Mouse (Mus musculus) neural tube, embryonic 13.5 days (tissue): ENCODE data around the gene Stat3. TPM values are rescaled to one million over a fixed set of nuclear protein-coding genes. Genes with fewer than 3 reads are reported as not detected.

ENCODE experiments used
- ATAC-seq: fragments of 200-750 bp; cut with Nextera tagmentation; 2 replicates; pipeline ENCODE4 v1.8.0; 2017; ENCODE audit warnings: low read depth, mild to moderate bottlenecking, moderate TSS enrichment, moderate library complexity
- H3K27ac ChIP-seq: fragments of 300-500 bp; sonication (generic); replicated peaks from 2 replicates; pipeline ENCODE4 v1.5.1; 2015; ENCODE audit warnings: moderate library complexity, mild to moderate bottlenecking, inconsistent platforms
- H3K27me3 ChIP-seq: fragments of 300-500 bp; sonication (generic); 2 replicates; pipeline ENCODE4 v1.6.1; 2015; ENCODE audit warnings: mild to moderate bottlenecking, inconsistent platforms
- H3K36me3 ChIP-seq: fragments of 300-500 bp; sonication (generic); 2 replicates; pipeline ENCODE4 v1.6.1; 2015; ENCODE audit warnings: mild to moderate bottlenecking, inconsistent platforms
- H3K4me1 ChIP-seq: fragments of 300-500 bp; sonication (generic); replicated peaks from 2 replicates; pipeline ENCODE4 v1.6.1; 2015; ENCODE audit warnings: inconsistent platforms
- H3K4me2 ChIP-seq: fragments of 300-500 bp; sonication (generic); 2 replicates; pipeline ENCODE4 v1.6.1; 2015; ENCODE audit warnings: inconsistent platforms, mild to moderate bottlenecking, moderate library complexity
- H3K4me3 ChIP-seq: fragments of 300-500 bp; sonication (generic); 2 replicates; pipeline ENCODE4 v1.5.1; 2015; ENCODE audit warnings: mild to moderate bottlenecking, inconsistent platforms
- H3K9ac ChIP-seq: fragments of 300-500 bp; sonication (generic); 2 replicates; pipeline ENCODE4 v1.6.1; 2015; ENCODE audit warnings: moderate library complexity, mild to moderate bottlenecking, inconsistent platforms
- H3K9me3 ChIP-seq: fragments of 300-500 bp; sonication (generic); 2 replicates; pipeline ENCODE4 v1.6.1; 2016; ENCODE audit warnings: inconsistent platforms
- WGBS: fragments of 180-500 bp; shearing (Covaris S2); methylation state at CpG from one replicate; pipeline ENCODE4 v1.1.7; 2015; 5-methylcytosine and 5-hydroxymethylcytosine counted together
- polyA plus RNA-seq: library from polyadenylated mRNA; unstranded; fragments of >200 nt; fragmentation: Nextera tagmentation; extraction: Ambion mirVana; gene quantifications from 2 replicates; pipeline ENCODE4 v1.2.1, GENCODE M21; 2015

Gene Stat3
- polyA plus RNA-seq, 1 experiment from 2014 or later: 82.3 TPM

GRCm38 (mm10) chr11:100894146-100894918, 45.0 kb downstream of the Stat3 start:
- no peak for ATAC-seq
- Histone ChIP-seq H3K9me3 (no peaks in the 10 kb centered on the region), H3K4me1 (peaks cover 28% of the 10 kb centered on the region), H3K36me3 (peaks cover 78% of the 10 kb centered on the region), H3K9ac (no peak overlapping the region), H3K4me2 (no peak overlapping the region), H3K27me3 (no peaks in the 10 kb centered on the region), H3K27ac (no peak overlapping the region), H3K4me3 (no peak overlapping the region)
- WGBS: 67% methylated on average over 9 of the region's 9 CpGs

- 13% methylated on average over 9 of the region's 9 CpGs for WGBS
- Histone ChIP-seq H3K4me1 (peaks cover 20% of the 10 kb centered on the region), H3K9ac (no peak overlapping the region), H3K4me3 (no peak overlapping the region), H3K36me3 (peaks cover 82% of the 10 kb centered on the region), H3K4me2 (no peak overlapping the region), H3K9me3 (no peaks in the 10 kb centered on the region), H3K27me3 (no peaks in the 10 kb centered on the region), H3K27ac (no peak overlapping the region)
- peak; percentile 54; the same call in 1 of the 2 replicates for ATAC-seq
Observed at GRCm38 (mm10) chr11:100893482-100893881, 45.9 kb downstream of the Stat3 start.

GRCm38 (mm10) chr11:100892435-100892834, 46.9 kb downstream of the Stat3 start:
- ATAC-seq: no peak
- no peak overlapping the region for H3K4me3 ChIP-seq
- no peak overlapping the region for H3K4me2 ChIP-seq
- H3K9ac ChIP-seq: 0 out of 2 replicates have a peak overlapping the region, but pooled peaks have one; percentile 22
- H3K27me3 ChIP-seq: no peaks in the 10 kb centered on the region
- no peak overlapping the region for H3K27ac ChIP-seq
- 0 out of 2 replicates have a peak, but pooled peaks cover 14% of the 10 kb centered on the region for H3K4me1 ChIP-seq
- WGBS: 82% methylated on average over 5 of the region's 5 CpGs
- H3K9me3 ChIP-seq: no peaks in the 10 kb centered on the region
- H3K36me3 ChIP-seq: peaks cover 82% of the 10 kb centered on the region

GRCm38 (mm10) chr11:100891256-100892123, 47.9 kb downstream of the Stat3 start:
- 0 out of 2 replicates have a peak, but pooled peaks cover 14% of the 10 kb centered on the region for H3K4me1 ChIP-seq
- WGBS: 73% methylated on average over 15 of the region's 15 CpGs
- peaks cover 84% of the 10 kb centered on the region for H3K36me3 ChIP-seq
- no peak overlapping the region for H3K4me3 ChIP-seq
- no peak overlapping the region for H3K27ac ChIP-seq
- no peaks in the 10 kb centered on the region for H3K27me3 ChIP-seq
- 0 out of 2 replicates have a peak overlapping the region, but pooled peaks have one; percentile 26 for H3K9ac ChIP-seq
- H3K4me2 ChIP-seq: no peak overlapping the region
- no peaks in the 10 kb centered on the region for H3K9me3 ChIP-seq
- ATAC-seq: no peak

- Histone ChIP-seq H3K4me2 (no peak overlapping the region), H3K9ac (no peak overlapping the region), H3K27ac (no peak overlapping the region), H3K4me1 (0 out of 2 replicates have a peak, but pooled peaks cover 14% of the 10 kb centered on the region), H3K4me3 (no peak overlapping the region), H3K27me3 (no peaks in the 10 kb centered on the region), H3K36me3 (peaks cover 91% of the 10 kb centered on the region), H3K9me3 (no peaks in the 10 kb centered on the region)
- 87% methylated on average over 6 of the region's 6 CpGs for WGBS
- ATAC-seq: no peak
Observed at GRCm38 (mm10) chr11:100890481-100890880, 48.9 kb downstream of the Stat3 start.

- H3K9me3 ChIP-seq: no peaks in the 10 kb centered on the region
- H3K9ac ChIP-seq: no peak overlapping the region
- no peak overlapping the region for H3K27ac ChIP-seq
- 0 out of 2 replicates have a peak, but pooled peaks cover 9% of the 10 kb centered on the region for H3K4me1 ChIP-seq
- peaks cover 75% of the 10 kb centered on the region for H3K36me3 ChIP-seq
- 64% methylated on average over 10 of the region's 10 CpGs for WGBS
- ATAC-seq: no peak
- H3K27me3 ChIP-seq: no peaks in the 10 kb centered on the region
- no peak overlapping the region for H3K4me3 ChIP-seq
- no peak overlapping the region for H3K4me2 ChIP-seq
Observed at GRCm38 (mm10) chr11:100888348-100888820, 51.0 kb downstream of the Stat3 start.

GRCm38 (mm10) chr11:100887764-100888163, 51.6 kb downstream of the Stat3 start:
- Histone ChIP-seq H3K36me3 (peaks cover 69% of the 10 kb centered on the region), H3K4me3 (no peak overlapping the region), H3K4me1 (0 out of 2 replicates have a peak, but pooled peaks cover 9% of the 10 kb centered on the region), H3K4me2 (no peak overlapping the region), H3K27me3 (no peaks in the 10 kb centered on the region), H3K27ac (no peak overlapping the region), H3K9me3 (no peaks in the 10 kb centered on the region), H3K9ac (no peak overlapping the region)
- no peak for ATAC-seq
- 86% methylated on average over 3 of the region's 3 CpGs for WGBS

GRCm38 (mm10) chr11:100887236-100887635, 52.1 kb downstream of the Stat3 start:
- Histone ChIP-seq H3K27ac (no peak overlapping the region), H3K9me3 (no peaks in the 10 kb centered on the region), H3K4me1 (0 out of 2 replicates have a peak, but pooled peaks cover 9% of the 10 kb centered on the region), H3K4me2 (no peak overlapping the region), H3K4me3 (no peak overlapping the region), H3K36me3 (peaks cover 63% of the 10 kb centered on the region), H3K9ac (no peak overlapping the region), H3K27me3 (no peaks in the 10 kb centered on the region)
- 82% methylated on average over 4 of the region's 4 CpGs for WGBS
- no peak for ATAC-seq

- no peak for ATAC-seq
- 70% methylated on average over 8 of the region's 8 CpGs for WGBS
Observed at GRCm38 (mm10) chr11:100886188-100886740, 53.1 kb downstream of the Stat3 start.

GRCm38 (mm10) chr11:100885472-100885871, 53.9 kb downstream of the Stat3 start:
- no peak overlapping the region for H3K4me2 ChIP-seq
- no peaks in the 10 kb centered on the region for H3K27me3 ChIP-seq
- H3K4me1 ChIP-seq: 0 out of 2 replicates have a peak, but pooled peaks cover under 1% of the 10 kb centered on the region
- ATAC-seq: no peak
- no peak overlapping the region for H3K9ac ChIP-seq
- peaks cover 49% of the 10 kb centered on the region for H3K36me3 ChIP-seq
- no peaks in the 10 kb centered on the region for H3K9me3 ChIP-seq
- H3K27ac ChIP-seq: no peak overlapping the region
- no peak overlapping the region for H3K4me3 ChIP-seq

More at GRCm38 (mm10) chr11:100886188-100886740, 53.1 kb downstream of the Stat3 start:
- Histone ChIP-seq H3K4me1 (0 out of 2 replicates have a peak, but pooled peaks cover 8% of the 10 kb centered on the region), H3K27me3 (no peaks in the 10 kb centered on the region), H3K9me3 (no peaks in the 10 kb centered on the region), H3K27ac (no peak overlapping the region), H3K4me2 (no peak overlapping the region), H3K36me3 (peaks cover 57% of the 10 kb centered on the region), H3K4me3 (no peak overlapping the region), H3K9ac (no peak overlapping the region)

- no peak overlapping the region for H3K9ac ChIP-seq
- no peak for ATAC-seq
- H3K4me2 ChIP-seq: no peak overlapping the region
- H3K4me3 ChIP-seq: no peak overlapping the region
- WGBS: 84% methylated on average over 10 of the region's 10 CpGs
- H3K9me3 ChIP-seq: no peaks in the 10 kb centered on the region
- no peaks in the 10 kb centered on the region for H3K27me3 ChIP-seq
- no peak overlapping the region for H3K27ac ChIP-seq
- peaks cover 31% of the 10 kb centered on the region for H3K36me3 ChIP-seq
- no peaks in the 10 kb centered on the region for H3K4me1 ChIP-seq
Observed at GRCm38 (mm10) chr11:100883640-100884039, 55.7 kb downstream of the Stat3 start.
